Mouse (Mus musculus): ENCODE results near the gene Garnl3. TPM values are rescaled to one million over a fixed set of nuclear protein-coding genes. Genes with fewer than 3 reads are reported as not detected.

Garnl3 gene
- polyA plus RNA-seq, 1 experiment from 2014 or later = 10.7 TPM

DNA sequence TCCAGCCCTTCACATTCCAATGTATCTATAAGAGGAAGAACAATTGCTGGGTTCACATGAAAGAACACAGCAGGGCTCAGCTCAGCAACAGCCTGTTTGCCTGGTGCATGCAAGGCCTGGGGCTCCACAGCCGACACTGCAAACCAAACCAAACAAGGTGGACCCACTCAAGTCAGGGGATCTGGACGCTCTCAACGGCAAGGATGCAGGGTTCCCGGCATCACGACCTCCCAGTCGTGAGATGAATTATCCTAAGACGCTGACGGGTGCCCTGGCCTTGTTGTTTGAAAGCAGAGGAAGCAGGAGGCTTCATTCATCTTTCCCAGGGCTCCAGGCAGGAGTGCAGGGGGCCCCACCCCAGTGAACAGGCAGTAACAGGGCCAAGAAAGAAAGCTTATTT lies 145.6 kb downstream of the Garnl3 start:
- Histone ChIP-seq H3K27me3 (no peaks in the 10 kb centered on the region), H3K27ac (replicated peaks) (no peak overlapping the region), H3K4me1 (peaks cover 13% of the 10 kb centered on the region), H3K4me2 (replicated peaks) (no peak overlapping the region), H3K4me3 (replicated peaks) (no peak overlapping the region), H3K9ac (no peak overlapping the region), H3K36me3 (no peaks in the 10 kb centered on the region), H3K9me3 (replicated peaks) (no peaks in the 10 kb centered on the region)
- WGBS = 76% methylated on average over 8 of the region's 8 CpGs
- no peak for ATAC-seq (ENCODE audit: insufficient number of reproducible peaks, low FRiP score, low TSS enrichment, low read depth)

- ATAC-seq (ENCODE audit: insufficient number of reproducible peaks, low FRiP score, low TSS enrichment, low read depth) = no peak
- H3K9me3 ChIP-seq (replicated peaks) = no peaks in the 10 kb centered on the region
- no peak overlapping the region for H3K9ac ChIP-seq
- peaks cover 18% of the 10 kb centered on the region for H3K4me1 ChIP-seq
- 49% methylated on average over 6 of the region's 6 CpGs for WGBS
- H3K27me3 ChIP-seq = no peaks in the 10 kb centered on the region
- no peak overlapping the region for H3K27ac ChIP-seq (replicated peaks)
- no peak overlapping the region for H3K4me2 ChIP-seq (replicated peaks)
- H3K36me3 ChIP-seq = no peaks in the 10 kb centered on the region
- H3K4me3 ChIP-seq (replicated peaks) = no peak overlapping the region
Measured at GRCm38 (mm10) chr2:32983617-32984016, 147.8 kb downstream of the Garnl3 start.

DNA sequence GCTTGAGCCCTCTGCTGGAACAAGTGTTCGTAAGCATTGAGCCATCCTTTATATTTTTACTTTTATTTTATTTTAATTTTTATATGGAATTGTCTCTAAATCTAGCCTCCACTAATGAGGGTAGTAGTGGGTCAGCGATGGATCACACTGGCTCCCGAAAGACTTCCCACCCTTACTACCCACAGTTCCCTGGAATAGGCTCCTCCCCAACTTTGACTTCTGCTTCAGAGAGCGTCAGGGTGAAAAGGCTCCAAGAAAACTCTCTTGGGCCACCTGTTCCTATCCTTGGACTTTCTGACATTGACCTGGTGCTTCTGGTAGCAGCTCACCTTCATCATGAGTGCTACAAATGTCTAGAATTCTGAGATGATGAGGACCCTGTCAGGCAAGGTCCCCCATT lies 148.8 kb downstream of the Garnl3 start:
- no peak overlapping the region for H3K9ac ChIP-seq
- ATAC-seq (ENCODE audit: insufficient number of reproducible peaks, low FRiP score, low TSS enrichment, low read depth) = no peak
- peaks cover 18% of the 10 kb centered on the region for H3K4me1 ChIP-seq
- 2% methylated on average over 4 of the region's 4 CpGs for WGBS
- H3K4me3 ChIP-seq (replicated peaks) = peak overlapping the region; percentile 86
- H3K27me3 ChIP-seq = no peaks in the 10 kb centered on the region
- no peak overlapping the region for H3K27ac ChIP-seq (replicated peaks)
- peak overlapping the region; percentile 99 for H3K4me2 ChIP-seq (replicated peaks)
- no peaks in the 10 kb centered on the region for H3K9me3 ChIP-seq (replicated peaks)
- no peaks in the 10 kb centered on the region for H3K36me3 ChIP-seq

GRCm38 (mm10) chr2:32981725-32982271 lies 149.7 kb downstream of the Garnl3 start, which contains the start of gene Slc2a8:
Gene Slc2a8 (minus strand): TSS chr2:32982083.
- no peaks in the 10 kb centered on the region for H3K9me3 ChIP-seq (replicated peaks)
- peak within 1 kb of the TSS; percentile 86 for H3K4me3 ChIP-seq (replicated peaks)
- H3K36me3 ChIP-seq = no peaks in the 10 kb centered on the region
- WGBS = 0% methylated on average over 50 of the region's 50 CpGs
- peak within 1 kb of the TSS; percentile 81 for H3K9ac ChIP-seq
- no peaks in the 10 kb centered on the region for H3K27me3 ChIP-seq
- ATAC-seq (ENCODE audit: insufficient number of reproducible peaks, low FRiP score, low TSS enrichment, low read depth) = peak; percentile 97
- H3K4me2 ChIP-seq (replicated peaks) = peak within 1 kb of the TSS; percentile 99
- peaks cover 18% of the 10 kb centered on the region for H3K4me1 ChIP-seq
- peak within 1 kb of the TSS; percentile 73 for H3K27ac ChIP-seq (replicated peaks)

DNA sequence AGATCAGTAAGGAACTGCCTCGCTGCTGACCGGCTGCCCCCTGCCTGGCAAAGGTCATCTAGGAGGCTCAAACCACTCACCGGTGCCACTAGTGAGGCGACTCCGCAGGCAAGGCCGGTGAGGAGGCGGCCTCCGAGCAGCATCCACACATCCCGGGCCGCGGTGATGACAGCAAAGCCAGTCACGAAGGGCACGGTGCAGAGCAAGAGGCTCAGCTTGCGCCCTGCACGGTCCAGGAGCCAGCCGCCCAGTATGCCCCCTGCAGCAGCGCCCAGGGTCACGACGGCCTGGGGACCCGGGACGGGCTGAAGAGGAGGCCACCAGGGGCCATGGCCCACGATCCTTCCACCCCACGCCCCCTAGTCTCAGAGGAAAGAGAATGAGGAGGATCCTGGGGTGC lies 150.2 kb downstream of the Garnl3 start:
- peak overlapping the region; percentile 86 for H3K4me3 ChIP-seq (replicated peaks)
- peak overlapping the region; percentile 81 for H3K9ac ChIP-seq
- H3K27ac ChIP-seq (replicated peaks) = peak overlapping the region; percentile 73; the same call in 1 of the 2 replicates
- no peaks in the 10 kb centered on the region for H3K9me3 ChIP-seq (replicated peaks)
- H3K36me3 ChIP-seq = no peaks in the 10 kb centered on the region
- no peaks in the 10 kb centered on the region for H3K27me3 ChIP-seq
- ATAC-seq (ENCODE audit: insufficient number of reproducible peaks, low FRiP score, low TSS enrichment, low read depth) = 0 out of 2 replicates have a peak, but pooled peaks have one; percentile 1
- peaks cover 18% of the 10 kb centered on the region for H3K4me1 ChIP-seq
- H3K4me2 ChIP-seq (replicated peaks) = peak overlapping the region; percentile 99
- under 1% methylated on average over 23 of the region's 23 CpGs for WGBS

DNA sequence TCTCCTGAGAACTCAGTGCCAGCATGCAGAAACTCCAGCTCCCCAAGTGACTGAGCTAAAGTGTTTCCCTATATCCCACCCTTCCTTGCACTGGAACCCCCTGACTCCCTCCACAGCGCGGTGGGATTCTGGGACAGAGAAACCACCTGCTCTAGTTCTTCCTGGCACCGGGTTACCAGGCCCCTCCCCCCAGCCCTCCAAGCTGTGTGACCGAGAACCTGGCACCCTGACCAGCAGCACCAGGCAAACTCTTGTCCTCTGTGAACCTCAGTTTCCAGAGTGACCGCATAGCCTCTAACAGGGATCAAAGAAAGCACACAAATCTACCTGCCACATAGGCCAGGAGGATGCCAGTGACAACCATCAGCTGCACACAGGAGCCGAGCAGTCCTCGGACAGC lies 151.8 kb downstream of the Garnl3 start:
- Histone ChIP-seq H3K4me1 (peaks cover 18% of the 10 kb centered on the region), H3K27me3 (no peaks in the 10 kb centered on the region), H3K9me3 (replicated peaks) (no peaks in the 10 kb centered on the region), H3K27ac (replicated peaks) (no peak overlapping the region), H3K4me3 (replicated peaks) (no peak overlapping the region), H3K36me3 (peaks cover 11% of the 10 kb centered on the region), H3K4me2 (replicated peaks) (no peak overlapping the region), H3K9ac (no peak overlapping the region)
- ATAC-seq (ENCODE audit: insufficient number of reproducible peaks, low FRiP score, low TSS enrichment, low read depth) = no peak
- 89% methylated on average over 7 of the region's 7 CpGs for WGBS

DNA sequence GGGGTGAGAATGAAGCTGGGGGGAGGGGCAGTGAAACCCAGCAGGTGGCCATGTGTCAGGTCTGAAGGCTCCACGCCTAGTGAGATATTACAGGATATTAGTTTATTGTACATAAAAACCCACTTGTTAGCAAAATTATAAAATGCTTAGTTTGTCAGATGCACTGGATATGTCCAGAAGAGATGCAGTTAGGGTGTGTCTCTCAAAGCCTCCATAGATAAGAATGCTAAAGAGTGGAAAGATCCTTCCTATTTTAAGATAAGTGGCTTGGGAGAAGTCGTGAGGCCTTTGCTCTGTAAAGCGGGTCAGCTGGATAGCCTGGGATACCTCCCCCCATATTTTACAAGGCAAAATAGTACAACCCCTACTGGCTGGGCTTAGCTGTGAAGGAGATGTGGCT lies 152.8 kb downstream of the Garnl3 start:
- peaks cover 20% of the 10 kb centered on the region for H3K36me3 ChIP-seq
- no peak for ATAC-seq (ENCODE audit: insufficient number of reproducible peaks, low FRiP score, low TSS enrichment, low read depth)
- H3K4me2 ChIP-seq (replicated peaks) = no peak overlapping the region
- H3K4me3 ChIP-seq (replicated peaks) = no peak overlapping the region
- H3K27ac ChIP-seq (replicated peaks) = no peak overlapping the region
- no peaks in the 10 kb centered on the region for H3K27me3 ChIP-seq
- peaks cover 18% of the 10 kb centered on the region for H3K4me1 ChIP-seq
- H3K9me3 ChIP-seq (replicated peaks) = no peaks in the 10 kb centered on the region
- 70% methylated on average over 3 of the region's 3 CpGs for WGBS
- H3K9ac ChIP-seq = no peak overlapping the region

- no peak overlapping the region for H3K4me3 ChIP-seq (replicated peaks)
- no peak for ATAC-seq (ENCODE audit: insufficient number of reproducible peaks, low FRiP score, low TSS enrichment, low read depth)
- H3K9ac ChIP-seq = no peak overlapping the region
- H3K4me2 ChIP-seq (replicated peaks) = no peak overlapping the region
- H3K9me3 ChIP-seq (replicated peaks) = no peaks in the 10 kb centered on the region
- no peak overlapping the region for H3K27ac ChIP-seq (replicated peaks)
- H3K27me3 ChIP-seq = no peaks in the 10 kb centered on the region
- H3K4me1 ChIP-seq = peaks cover 12% of the 10 kb centered on the region
- 73% methylated on average over 5 of the region's 5 CpGs for WGBS
- peaks cover 27% of the 10 kb centered on the region for H3K36me3 ChIP-seq
Measured at GRCm38 (mm10) chr2:32977114-32977513, 154.3 kb downstream of the Garnl3 start.

- whole genome bisulfite sequencing = 85% methylated on average over 8 of the region's 8 CpGs
- Histone ChIP-seq H3K27ac (replicated peaks) (no peak overlapping the region), H3K4me1 (no peaks in the 10 kb centered on the region), H3K27me3 (no peaks in the 10 kb centered on the region), H3K4me3 (replicated peaks) (no peak overlapping the region), H3K9me3 (replicated peaks) (no peaks in the 10 kb centered on the region), H3K36me3 (peaks cover 27% of the 10 kb centered on the region), H3K9ac (no peak overlapping the region), H3K4me2 (replicated peaks) (no peak overlapping the region)
- no peak for ATAC-seq (ENCODE audit: insufficient number of reproducible peaks, low FRiP score, low TSS enrichment, low read depth)
Measured at GRCm38 (mm10) chr2:32974216-32974615, 157.2 kb downstream of the Garnl3 start.

GRCm38 (mm10) chr2:32971235-32971634 lies 160.2 kb downstream of the Garnl3 start:
- H3K4me2 ChIP-seq (replicated peaks) = no peak overlapping the region
- WGBS = 54% methylated on average over 9 of the region's 9 CpGs
- H3K4me3 ChIP-seq (replicated peaks) = no peak overlapping the region

GRCm38 (mm10) chr2:32969326-32969725 lies 162.1 kb downstream of the Garnl3 start:
- Histone ChIP-seq H3K9ac (no peak overlapping the region), H3K4me1 (peaks cover 21% of the 10 kb centered on the region), H3K27ac (replicated peaks) (no peak overlapping the region), H3K36me3 (peaks cover 21% of the 10 kb centered on the region), H3K27me3 (no peaks in the 10 kb centered on the region), H3K4me3 (replicated peaks) (no peak overlapping the region), H3K4me2 (replicated peaks) (no peak overlapping the region), H3K9me3 (replicated peaks) (no peaks in the 10 kb centered on the region)
- WGBS = 86% methylated on average over 8 of the region's 8 CpGs
- no peak for ATAC-seq (ENCODE audit: insufficient number of reproducible peaks, low FRiP score, low TSS enrichment, low read depth)

More at GRCm38 (mm10) chr2:32971235-32971634, 160.2 kb downstream of the Garnl3 start:
- H3K4me1 ChIP-seq = peaks cover 9% of the 10 kb centered on the region
- H3K9ac ChIP-seq = no peak overlapping the region
- H3K27me3 ChIP-seq = no peaks in the 10 kb centered on the region
- peaks cover 27% of the 10 kb centered on the region for H3K36me3 ChIP-seq
- H3K27ac ChIP-seq (replicated peaks) = no peak overlapping the region
- no peaks in the 10 kb centered on the region for H3K9me3 ChIP-seq (replicated peaks)
- ATAC-seq (ENCODE audit: insufficient number of reproducible peaks, low FRiP score, low TSS enrichment, low read depth) = no peak

DNA sequence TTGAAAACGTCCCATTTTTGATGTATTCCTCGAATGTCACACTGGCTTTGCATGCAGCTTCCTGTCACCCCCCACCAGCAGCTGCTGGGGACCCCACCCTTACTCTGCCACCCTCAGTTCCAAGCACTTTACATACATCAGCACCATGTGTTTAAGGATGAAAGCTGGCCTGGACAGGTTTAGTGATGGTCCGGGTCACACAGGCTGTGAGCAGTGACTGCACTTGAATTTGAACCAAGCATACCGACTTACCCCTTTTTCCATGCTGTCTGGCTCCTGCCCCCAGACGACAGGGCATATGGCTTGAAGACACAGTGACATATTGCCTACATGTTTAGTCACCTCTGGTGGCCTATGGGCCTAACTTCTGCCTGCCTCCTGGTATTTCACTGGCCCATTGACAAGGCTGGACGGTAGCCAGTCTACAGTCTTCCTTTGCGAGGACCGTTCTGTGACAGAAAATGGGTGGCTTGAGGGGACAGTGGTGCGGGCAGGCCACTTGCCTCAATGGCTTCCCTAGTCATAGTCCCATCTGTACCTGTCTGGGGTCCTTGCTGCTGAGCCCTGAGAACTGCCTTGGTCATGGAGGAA lies 163.3 kb downstream of the Garnl3 start:
- peak overlapping the region; percentile 74 for H3K4me2 ChIP-seq (replicated peaks)
- no peak overlapping the region for H3K9ac ChIP-seq
- ATAC-seq (ENCODE audit: insufficient number of reproducible peaks, low FRiP score, low TSS enrichment, low read depth) = no peak
- H3K27ac ChIP-seq (replicated peaks) = no peak overlapping the region
- no peaks in the 10 kb centered on the region for H3K27me3 ChIP-seq
- peak overlapping the region; percentile 64 for H3K4me3 ChIP-seq (replicated peaks)
- H3K9me3 ChIP-seq (replicated peaks) = no peaks in the 10 kb centered on the region
- H3K4me1 ChIP-seq = peaks cover 32% of the 10 kb centered on the region
- 83% methylated on average over 9 of the region's 9 CpGs for WGBS
- H3K36me3 ChIP-seq = peaks cover 22% of the 10 kb centered on the region
